Mouse (Mus musculus) thymus, postnatal 10 days (tissue): Measurements from ENCODE around the gene Hao2.

Experiments used
- DNase-seq, 2 experiments: peaks; one replicate each; pipeline ENCODE4 v3.0.0; 2021; ENCODE audit warnings: low spot score in 2 of 2

Hao2 gene

DNA sequence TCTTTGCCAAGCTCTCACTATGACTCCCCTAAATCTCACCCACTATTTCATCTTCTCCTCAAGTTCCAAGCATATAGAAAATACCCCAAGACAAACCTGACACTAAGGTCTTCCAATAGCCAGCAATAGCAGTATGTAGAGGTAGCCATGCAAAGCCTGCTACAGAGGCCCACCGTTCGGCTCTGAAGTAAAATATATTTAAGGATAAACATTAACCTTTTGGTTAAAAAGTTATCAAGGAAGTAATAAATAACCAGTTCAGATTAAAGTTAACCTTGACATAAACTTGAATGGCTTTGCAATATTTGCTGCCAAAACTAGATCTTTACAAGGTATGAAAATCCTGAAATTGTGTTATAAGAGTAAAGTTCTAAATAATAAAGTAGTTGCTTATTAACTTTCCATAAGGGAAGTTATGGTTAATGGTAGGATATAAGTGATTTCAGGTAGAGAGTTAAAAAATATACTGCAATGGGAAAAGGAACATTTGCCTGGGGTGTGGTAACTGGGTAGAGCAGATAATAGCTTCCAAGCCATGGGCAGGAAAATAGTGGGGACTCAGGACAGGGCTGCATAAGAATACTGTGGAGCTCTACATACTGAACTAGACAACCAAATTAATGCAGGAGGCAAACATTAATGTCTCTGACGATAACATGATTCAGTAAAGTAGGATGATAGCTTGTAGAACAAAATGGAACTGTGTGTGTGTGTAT lies at the start of gene Hao2:
Gene Hao2 (minus strand): TSS at position 183 of the 716 bp plus-strand sequence.
- no peak for DNase-seq

DNA sequence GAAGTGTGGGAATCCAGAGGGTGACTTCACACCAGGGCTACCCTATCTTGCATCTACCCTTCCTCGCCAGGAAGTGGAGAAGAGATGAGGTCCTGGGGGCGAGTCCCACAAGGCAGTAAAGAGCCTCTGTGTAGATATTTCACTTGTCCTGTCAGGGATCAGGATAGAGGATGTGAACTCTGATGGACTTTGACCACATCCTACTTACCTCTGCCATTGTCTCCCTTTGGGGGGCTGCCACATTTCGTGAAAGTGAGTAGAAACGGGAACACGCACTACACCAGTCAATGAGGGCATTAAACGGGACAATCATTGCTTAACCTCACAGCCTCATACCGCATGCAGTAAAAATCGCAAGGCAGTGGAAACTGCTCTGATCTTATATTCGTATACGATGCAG lies 48.6 kb upstream of the Hao2 start:
- DNase-seq: no peak

DNA sequence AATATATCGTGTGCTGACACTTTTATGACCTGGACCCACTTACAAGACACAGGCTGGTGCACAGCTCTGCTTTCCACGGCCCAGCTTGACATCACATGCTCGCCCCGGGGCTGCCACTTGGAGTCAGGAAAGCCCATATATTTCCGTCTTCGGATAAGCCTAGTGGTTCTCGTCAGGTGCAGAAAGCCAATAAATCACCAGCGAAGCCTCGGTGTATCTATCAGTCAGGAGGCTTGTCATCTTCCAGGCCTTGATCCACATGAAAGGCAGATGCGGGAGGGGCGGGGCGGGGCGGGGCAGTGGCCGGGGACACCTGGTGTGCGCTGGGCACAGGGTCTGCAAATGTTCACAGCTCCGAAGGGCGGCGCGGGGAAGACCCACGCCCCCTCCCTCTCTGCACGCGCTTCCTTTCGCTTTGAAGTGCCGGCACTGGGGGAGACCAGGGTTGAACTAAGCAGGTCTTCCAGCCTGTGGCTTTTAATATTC lies 48.1 kb upstream of the Hao2 start:
- DNase-seq: no peak

DNA sequence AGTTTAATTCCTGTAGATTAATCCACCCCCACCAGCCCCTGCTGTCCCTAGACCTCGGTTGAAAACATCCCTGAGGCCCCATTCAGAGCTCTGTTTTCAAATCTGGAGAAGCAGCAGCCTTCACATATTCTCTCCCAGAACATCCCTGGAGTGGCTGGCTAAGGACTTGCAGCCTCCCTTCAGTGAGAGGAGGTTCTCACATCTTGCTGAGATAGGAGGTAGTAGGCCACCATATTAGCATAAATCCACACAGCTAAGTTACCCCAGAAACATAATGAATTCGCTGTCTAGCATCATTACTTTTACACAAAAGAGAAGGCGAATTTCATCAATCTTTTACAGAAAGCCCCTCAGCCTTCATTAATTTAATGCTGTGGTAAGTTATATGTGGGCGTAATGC lies 47.2 kb upstream of the Hao2 start:
- DNase-seq: no peak

DNA sequence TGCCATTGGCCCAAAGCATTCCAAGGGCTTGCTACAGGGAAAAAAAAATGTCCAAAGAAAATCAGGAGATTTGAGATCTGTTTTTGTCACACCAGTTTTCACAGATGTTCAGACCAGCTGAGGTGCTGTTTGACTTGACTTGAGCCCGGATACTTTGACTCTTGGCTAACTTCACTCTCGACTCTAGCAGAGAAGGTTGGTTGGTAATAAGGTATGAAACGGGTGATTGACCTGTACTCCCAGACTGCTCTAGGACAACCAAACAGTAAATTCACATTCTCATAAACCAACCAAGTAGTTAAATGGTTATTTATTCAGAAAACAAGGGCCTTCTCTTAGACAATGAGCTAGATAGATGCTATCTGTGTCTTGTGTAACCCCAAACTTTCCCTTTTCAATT lies 43.4 kb upstream of the Hao2 start:
- DNase-seq: no peak

DNA sequence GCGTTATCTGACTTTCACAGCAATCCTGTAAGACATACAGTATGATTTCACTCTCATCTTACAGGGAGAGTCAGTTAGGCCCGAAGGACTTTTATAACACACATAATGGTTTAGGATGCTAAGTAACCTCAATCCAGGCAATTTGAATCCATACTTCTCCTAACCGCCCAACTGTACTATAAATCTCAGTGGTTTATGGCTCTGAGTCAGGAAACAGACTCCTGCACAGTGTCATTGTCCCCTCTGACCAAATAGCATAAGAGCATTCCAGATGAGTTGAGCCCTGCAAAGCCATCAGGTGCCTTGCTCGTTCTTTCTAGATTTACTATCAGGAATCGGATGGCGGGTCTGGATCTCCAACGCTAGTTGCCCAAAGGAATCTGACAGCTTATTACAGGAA lies 41.6 kb upstream of the Hao2 start:
- DNase-seq: no peak

DNA sequence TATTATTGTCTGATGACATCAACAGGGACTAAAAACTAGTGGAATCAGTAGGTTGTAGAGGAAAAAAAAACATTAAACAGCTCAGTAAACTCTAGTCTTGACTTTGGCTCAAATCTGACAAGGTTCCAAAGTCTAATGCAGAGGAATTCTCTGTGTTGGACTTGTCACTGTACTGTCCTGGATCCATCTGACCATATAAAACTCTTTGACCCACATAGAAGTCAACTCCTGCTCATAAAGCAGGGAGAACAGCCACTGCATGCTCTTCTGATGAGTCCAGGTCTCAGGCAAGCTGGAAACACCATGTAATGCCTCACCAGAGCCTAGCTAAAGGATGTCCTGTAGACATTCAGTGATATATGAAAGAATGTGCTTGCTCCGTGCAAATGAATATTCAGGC lies 41.0 kb upstream of the Hao2 start:
- DNase-seq: no peak

DNA sequence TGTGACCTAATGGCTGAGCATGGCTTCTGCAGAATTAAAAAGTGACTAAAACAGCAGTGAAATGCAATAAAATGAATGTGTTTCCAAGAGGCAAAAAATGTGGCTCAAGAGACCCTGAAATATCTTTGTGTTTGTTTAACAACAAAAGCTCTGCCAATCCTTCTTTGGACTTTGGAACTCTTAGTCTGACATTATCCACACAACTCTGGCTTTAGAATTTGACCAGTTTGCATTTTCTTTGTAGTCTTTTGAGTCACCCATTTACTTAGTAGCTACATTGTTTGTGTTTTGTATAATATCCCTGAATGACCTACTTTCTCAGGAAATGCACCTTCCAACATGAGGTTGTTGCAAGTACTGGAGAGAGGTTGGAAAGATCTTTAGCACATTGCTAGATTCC lies 39.4 kb upstream of the Hao2 start:
- no peak for DNase-seq

DNA sequence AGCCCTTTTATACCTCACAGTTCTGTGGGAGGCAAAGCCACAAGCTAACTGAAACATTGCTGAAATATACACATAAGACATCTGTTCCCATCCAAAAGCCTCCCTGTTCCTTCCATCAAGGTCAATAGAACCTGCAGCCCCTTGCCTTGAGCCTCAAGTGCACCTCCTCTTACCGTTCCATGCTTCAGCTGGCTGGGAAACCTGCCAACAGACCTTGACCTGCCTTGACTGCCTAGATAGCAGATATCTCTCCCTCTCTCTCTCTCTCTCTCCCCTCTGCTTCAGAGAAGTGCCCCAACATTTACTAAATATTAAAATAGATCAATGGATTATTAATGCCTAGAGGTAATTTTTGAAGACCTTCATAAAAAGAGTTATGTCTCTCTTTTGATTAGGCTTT lies 38.8 kb upstream of the Hao2 start:
- DNase-seq: no peak

DNA sequence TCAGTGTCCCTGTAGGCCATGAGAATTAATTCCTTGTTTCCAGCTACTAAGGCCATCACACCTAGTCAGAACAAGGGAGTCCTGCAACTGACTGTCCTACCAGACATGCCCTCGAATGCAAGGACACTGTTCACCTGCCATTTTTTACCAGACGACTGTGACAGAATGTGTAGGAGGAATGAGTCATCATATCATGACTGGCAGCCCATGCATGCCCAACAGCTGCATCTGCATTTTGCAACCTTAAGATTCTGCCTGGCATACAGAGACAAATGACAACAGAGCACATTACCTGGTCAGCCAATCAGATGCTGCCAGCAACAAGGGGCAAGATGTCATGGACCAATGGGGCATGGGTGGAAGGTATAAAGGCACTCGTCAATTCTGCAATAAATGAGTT lies 27.4 kb upstream of the Hao2 start:
- no peak for DNase-seq

DNA sequence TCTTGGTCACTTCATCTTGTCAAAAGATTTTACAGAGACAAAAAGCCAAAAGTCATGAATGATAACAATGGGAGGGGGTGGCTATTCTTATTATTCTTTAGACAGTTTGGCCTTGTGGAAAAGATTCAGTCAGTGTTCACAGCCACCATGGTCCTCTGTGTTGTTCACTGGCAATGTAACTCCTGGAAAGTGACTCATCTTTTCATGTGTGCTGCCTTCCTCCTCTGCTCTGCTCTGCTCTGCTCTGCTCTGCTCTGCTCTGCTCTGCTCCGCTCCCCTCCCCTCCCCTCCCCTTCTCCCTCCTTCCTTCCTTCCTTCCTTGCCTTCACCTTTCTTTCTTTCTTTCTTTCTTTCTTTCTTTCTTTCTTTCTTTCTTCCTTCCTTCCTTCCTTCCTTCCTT lies 24.2 kb upstream of the Hao2 start:
- no peak for DNase-seq

DNA sequence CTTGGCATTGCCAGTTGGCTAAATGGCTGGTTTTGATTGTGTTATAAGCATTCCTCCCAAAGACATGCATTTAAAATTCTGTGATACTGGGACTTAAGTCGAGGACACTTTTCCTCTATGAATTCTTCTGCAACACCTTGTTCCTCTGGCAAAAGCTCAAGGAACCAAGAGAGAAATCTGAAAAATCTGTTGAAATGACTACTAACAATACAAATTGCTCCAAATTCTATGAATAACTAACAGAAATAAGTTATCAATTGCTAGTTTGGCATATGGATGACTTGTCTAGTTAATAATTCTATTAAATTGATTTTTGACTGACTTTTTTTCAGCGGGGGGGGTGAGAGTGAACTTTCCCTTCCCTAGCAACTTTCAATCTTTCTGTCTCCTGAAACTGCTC lies 23.8 kb upstream of the Hao2 start:
- no peak for DNase-seq

DNA sequence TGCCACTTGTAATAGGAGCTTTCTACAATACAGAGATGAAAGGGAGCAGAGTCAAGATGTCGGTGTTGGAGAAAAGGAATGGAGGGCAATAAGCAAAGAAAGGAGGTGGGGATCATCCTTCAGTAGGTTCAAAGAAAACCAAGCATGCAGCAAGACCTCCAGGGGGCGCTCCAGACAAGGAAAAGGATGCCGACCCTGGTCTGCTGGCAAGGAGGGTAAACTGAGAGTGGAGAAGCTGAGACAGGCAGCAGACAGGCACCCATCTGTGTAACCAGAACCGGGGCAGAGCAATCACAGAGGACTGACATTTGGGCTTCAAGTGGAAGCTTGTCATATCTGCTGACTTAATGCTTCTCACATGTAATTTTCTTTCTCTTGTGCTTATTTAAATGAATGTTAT lies 22.6 kb upstream of the Hao2 start:
- DNase-seq: peak; percentile 3 to 59

DNA sequence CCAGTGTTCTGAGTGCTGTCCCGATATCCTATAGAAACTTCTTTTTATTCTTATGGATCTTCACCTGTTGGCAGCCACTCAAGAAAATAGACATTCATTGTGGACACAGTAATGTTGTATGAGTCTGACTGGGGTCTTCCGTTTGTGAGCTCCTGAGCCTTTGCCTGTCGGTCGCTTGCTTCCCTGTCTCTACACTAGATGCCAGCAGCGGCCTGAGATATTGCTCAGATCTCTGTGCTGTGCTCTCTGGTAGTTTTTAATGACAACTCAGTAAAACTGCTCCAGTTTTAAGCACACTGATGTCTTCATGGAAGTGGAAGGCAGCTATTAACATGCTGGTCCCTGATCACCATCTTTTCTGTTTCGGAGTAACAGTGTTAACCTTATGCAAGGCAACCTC lies 20.6 kb upstream of the Hao2 start:
- DNase-seq: no peak

DNA sequence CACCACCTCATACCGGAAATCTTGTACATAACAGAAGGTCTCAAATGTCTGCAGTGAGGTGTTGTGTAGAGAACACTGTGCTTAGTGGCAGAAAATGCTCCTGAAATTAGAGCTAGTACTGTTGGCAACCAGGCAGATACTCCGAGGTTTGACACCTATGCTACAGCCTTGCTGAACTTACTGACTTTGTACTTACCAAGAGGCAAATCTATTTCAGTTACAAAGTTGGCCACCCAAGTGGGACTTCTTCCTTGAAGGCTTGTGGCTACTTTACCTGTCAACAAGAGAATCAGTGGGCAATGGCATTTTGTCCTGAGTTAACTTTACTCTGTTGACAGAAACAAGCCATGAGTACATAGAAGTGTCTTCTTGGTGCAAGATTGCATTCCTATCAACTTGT lies 4.6 kb upstream of the Hao2 start:
- DNase-seq: no peak

DNA sequence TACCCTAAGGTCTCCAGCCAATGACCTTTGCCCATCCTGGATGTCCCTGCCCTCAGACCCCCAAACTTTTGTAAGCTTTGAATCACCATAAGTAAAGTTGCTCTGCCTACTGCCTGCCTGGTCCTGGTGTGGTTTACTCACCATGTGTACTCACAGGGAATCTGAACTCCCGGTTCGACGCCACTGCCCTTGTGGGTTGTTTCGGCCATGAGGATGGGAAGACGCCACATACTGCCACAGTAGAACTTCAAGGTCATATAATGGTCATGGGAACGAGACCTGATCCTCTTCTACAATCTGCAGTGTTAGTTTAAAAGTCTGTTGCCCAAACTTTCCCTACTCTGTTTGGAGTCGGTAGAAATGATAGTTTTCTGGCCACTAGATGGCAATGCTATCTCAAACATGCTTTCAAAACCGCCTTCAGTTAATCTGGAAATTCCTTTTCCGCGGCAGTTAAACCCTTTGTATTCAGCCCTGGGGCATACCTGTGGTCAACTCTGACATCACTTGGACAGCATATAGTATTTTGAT lies 2.1 kb upstream of the Hao2 start:
- DNase-seq: no peak

DNA sequence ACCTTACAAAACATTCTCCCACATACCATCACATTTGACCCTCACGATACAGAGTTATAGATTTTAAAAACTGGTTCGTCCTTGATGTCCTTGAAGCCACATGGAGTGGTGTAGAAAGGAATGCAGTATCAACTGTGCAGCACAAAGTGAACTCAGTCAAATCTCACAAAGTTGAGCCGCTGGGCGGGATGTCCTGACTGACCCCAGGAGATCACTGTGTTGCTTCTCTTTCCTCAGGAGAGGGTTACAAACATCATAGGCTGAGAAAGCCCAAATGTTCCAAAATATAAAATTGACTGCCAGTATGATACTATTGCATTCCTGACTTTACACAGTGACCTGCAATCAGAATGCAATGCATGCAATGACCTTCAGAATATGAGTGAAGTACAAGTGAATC lies 2.6 kb downstream of the Hao2 start:
- no peak for DNase-seq

DNA sequence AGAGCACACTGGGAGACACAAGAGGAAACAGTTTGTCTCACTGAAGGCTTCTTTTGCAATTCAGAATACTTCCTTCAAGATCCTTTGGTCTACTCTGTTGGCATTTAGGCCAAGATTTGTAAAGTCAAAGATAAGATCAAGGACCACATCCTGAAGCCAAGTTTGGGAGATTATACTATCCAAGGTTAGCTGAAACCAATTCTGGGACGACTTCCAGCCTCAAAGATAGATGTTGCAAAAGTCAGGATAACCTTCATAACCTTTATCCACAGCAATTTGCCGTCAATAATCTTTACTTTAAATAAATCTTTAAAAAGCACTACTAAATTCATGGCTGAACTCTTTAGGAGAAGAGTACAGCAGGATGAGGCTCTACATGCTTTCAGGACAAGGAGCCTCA lies 4.8 kb downstream of the Hao2 start:
- DNase-seq: no peak

DNA sequence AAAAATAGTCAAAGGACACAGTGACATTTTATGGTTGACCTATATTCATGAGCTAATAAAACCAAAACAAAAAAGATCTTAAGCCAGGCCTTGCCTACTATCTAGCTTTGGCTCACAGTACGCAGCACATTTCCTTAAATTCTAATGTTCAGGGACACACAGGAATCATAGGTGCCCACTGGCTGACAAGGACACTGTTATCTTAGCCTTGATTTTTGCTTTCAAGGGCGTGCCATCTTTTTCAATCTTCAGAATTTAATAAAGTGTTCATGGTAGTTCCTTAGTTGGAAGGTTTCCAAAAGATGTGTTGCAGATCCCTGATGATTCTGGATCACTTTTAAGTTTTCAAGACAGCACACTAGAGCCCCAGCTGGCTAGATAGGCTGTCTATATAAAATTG lies 12.2 kb downstream of the Hao2 start:
- DNase-seq: no peak

DNA sequence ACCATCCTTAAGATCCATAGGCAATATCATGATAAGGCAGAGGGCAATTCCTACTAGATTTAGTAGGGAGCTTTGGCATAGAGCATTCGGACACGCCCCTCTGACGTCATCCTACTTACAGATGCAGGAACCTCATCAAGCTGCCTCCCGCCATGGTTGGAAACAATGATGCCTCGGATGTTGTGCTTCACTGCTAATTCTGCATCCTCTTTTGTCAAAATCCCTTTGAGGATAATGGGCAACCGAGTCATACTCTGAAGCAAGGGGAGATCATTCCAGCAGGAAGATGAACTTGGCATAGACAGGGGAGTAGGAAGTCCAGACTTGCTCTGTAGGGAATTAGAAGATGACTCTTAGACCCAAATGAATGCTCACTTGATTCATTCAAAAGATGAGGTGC lies 12.8 kb downstream of the Hao2 start:
- no peak for DNase-seq

DNA sequence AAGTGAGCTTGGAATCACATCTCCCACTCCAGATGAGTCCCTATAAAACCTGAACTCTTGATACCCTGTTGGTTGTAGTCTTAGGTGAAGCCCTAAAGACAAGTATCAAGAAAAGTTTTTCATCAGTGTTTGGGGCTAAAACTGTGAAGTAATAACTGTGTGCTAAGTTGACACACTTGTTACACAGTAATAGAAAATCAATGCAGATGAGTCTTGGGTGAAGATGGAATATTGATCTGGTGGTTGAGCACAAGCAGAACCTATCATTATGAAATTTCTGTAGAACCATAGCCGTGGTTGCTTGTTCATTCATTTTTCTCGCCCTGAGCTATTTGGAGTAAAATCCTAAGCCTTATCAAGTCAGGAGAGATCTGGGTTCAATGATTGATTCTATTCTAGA lies 24.8 kb downstream of the Hao2 start:
- no peak for DNase-seq

DNA sequence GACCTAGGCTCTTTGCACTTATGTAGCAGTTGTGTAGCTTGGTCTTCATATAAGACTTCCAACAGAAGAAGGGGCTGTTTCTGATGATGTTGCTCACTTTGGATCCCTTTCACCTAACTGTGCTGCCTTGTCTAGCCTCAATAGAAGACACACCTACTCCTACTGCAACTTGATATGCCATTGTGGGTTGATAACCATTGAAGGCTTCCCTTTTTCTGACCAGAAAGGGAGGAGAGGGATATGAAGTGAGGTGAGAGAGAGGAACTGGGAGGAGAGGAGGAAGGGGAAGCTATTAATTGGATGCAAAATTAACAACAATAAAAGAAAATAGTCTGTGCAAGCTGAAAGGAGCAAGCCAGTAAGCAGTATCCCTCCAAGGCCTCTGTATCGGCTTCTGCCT lies 30.2 kb downstream of the Hao2 start:
- no peak for DNase-seq

DNA sequence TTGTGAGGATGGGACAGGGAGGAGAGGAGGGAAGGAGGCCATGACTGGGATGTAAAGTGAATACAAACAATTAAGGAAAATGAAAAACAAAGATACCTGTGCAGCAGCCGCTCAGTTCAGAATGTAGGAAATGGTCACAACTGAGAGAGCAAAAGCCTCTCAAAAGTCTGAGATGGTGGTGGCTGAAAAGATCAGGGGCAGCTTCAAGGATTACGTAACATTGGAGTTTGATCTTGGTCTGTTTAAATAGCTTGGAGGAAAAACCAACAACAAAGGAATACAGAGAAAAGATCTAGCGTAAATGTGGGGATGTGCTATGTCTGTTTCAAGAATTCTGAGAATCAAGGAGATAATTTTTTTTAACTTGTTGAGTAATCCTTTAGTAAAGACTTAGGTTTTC lies 33.5 kb downstream of the Hao2 start, which contains the start of gene Hsd3b1:
Gene Hsd3b1 (minus strand): TSS at position 219 of the 400 bp plus-strand sequence.
- DNase-seq: no peak

DNA sequence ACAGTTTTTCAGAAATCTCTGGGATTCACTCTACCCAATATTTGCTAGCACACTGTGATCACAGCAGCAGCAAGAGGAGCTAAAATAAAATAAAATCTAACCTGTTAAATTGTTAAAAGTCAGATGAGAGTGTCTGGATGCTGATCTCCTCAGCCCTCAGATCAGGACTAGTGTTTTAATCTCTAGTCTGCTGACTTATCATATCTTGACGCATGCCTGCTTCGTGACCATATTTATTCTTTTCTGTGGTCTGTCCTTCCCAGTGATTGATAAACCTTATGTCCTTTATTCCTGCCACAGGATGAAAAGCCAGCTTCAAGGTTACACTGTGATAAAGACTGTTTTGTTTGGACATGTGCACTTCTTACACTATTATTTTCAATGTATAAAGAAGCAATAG lies 35.0 kb downstream of the Hao2 start:
- DNase-seq: no peak
